Mouse (Mus musculus): ENCODE measurements around the gene Fcrlb.

DNA sequence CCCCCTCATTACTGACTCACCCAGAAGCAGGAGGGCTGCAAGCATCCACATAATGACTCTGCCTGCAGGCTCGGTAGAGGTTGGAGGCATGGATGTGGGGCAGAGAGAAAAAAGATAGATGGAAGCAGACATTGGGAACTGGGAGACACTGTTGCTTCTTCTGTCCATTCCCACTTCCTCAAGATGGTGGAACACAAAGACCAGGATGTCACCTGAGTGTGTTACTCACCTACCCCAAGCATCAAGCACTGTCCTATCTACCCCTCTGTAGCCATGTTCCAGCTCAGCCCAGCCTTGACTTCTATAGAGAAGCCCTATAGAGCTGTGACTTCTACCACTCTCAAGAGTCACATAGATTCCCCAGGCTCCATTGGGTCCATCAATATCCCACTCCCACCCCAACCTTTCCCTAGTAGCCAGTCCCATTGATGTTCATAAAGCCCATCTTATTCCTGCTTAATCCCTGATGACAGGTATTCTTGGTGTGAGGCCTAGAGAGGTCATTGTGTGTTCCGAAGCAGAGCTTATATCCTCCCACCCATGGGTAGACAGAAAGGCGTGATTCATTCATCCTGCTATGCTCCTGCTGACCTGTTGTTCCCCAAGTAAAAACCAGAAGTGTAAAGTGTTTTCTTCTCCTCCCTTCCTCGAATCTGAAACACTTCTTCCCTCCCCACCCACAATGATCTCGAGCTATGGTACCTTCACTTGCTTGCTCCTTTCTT lies at the start of gene Fcrlb:
- TF ChIP-seq CTCF (conservative IDR thresholded peaks at IDR 0.05; ENCODE audit: low read length) (no peak), POU5F1 (IDR thresholded peaks at IDR 0.05; ENCODE audit: borderline replicate concordance, low read length) (no peak), NANOG (IDR thresholded peaks at IDR 0.05; ENCODE audit: borderline replicate concordance, low read length) (no peak)

All from E14TG2a.4 (cell line).